Mouse (Mus musculus) C3H10T1/2 (cell line): ENCODE measurements around the gene Onecut1. TPM values are rescaled to one million over a fixed set of nuclear protein-coding genes. Genes with fewer than 3 reads are reported as not detected.

Experiments used
- polyA plus RNA-seq, 2 experiments: library from polyadenylated mRNA; unstranded; fragments of >200 nt; fragmentation: generic; extraction: Trizol; gene quantifications; one replicate each; pipeline ENCODE4 v1.2.1; 2012; ENCODE audit warnings: missing spikeins in 2 of 2

Onecut1 gene
- polyA plus RNA-seq = not detected

DNA sequence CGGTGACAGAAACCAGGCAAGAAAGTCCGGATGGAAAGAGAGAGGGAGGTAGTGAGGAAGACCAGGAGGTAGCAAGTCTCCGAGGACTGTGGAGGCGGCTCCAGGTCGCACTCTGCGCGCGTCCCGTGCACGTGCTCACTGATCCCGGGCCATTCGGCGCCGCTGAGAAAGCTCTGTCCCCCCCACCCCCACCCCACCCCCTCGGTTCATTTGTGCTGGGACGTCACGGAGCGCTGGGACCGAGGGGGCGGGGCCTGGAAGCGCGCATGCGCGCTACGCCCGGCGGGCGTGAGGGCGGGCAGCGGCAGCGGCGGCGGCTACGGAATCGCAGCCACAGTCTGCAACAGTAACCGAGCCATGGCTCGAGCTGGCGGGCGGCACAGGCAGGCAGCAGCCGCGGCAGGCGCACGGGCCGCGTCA is at the start of gene Onecut1:
Gene Onecut1, plus strand, starts transcription at position 361 of the 420 bp plus-strand sequence.

Other genes with a start within 250 kb of the Onecut1 start
- gene Fam214a, start 91.0 kb downstream of the Onecut1 start, polyA plus RNA-seq = 1 to 10 TPM in 1 of 2 experiments, under 1 TPM in 1; 0.34 to 6.4 TPM
- gene Arpp19, start 175.7 kb downstream of the Onecut1 start, polyA plus RNA-seq = 100 to 1,000 TPM; 130 to 276 TPM
- gene Myo5a, start 209.1 kb downstream of the Onecut1 start, polyA plus RNA-seq = 10 to 100 TPM in 1 of 2 experiments, 1 to 10 TPM in 1; 1.1 to 11.1 TPM